Mouse (Mus musculus): ENCODE data around the gene Gstm7.

Gene Gstm7

GRCm38 (mm10) chr3:107932128-107932527 lies 511 bp upstream of the Gstm7 start:
- DNase-seq, result peak; percentile 55 to 58

DNA sequence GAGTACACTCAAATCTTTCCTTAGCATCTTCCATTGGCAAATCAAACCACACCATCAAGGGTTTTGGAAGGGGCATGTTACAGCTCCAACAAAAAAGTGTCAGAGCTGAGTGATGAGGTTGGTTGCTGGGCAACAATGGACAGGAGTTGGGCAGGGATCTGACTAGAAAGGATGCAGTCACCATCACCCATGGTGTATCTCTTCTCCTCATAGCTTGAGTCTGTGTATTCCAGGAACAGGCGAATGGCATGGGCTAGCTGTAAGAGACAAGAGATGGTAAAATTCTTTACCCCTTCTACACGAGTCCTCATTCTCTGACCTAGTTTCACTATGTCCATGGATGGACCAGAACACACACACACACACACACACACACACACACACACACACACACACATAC lies 483 bp downstream of the Gstm7 start:
- no peak for DNase-seq

GRCm38 (mm10) chr3:107929731-107930130 lies 1.9 kb downstream of the Gstm7 start:
- DNase-seq, result no peak

- no peak for DNase-seq
Measured at GRCm38 (mm10) chr3:107929243-107929642, 2.4 kb downstream of the Gstm7 start.

DNA sequence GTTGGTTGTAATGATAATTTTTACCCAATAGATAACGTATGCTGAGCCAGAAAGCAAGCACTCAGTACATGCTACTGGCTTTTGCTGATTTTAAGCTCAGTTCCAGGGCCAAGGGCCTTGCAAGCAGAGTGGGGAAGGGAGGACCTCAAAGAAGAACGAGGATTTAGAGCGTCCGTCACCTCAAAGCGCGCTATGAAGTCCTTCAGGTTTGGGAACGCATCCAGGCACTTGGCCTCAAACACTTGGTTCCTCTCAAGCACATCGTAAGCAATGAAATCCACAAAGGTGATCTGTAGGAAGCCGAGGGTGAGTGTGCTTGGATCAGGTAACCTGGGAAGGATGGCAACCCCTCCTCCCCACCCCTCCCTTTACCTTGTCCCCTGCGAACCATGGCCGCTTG lies 2.9 kb downstream of the Gstm7 start:
- DNase-seq, result no peak

- DNase-seq, result no peak
Measured at GRCm38 (mm10) chr3:107927841-107928240, 3.8 kb downstream of the Gstm7 start.

GRCm38 (mm10) chr3:107925335-107925734 lies 6.3 kb downstream of the Gstm7 start:
- no peak for DNase-seq

- no peak for DNase-seq
Measured at GRCm38 (mm10) chr3:107920348-107920747, 11.3 kb downstream of the Gstm7 start.

DNA sequence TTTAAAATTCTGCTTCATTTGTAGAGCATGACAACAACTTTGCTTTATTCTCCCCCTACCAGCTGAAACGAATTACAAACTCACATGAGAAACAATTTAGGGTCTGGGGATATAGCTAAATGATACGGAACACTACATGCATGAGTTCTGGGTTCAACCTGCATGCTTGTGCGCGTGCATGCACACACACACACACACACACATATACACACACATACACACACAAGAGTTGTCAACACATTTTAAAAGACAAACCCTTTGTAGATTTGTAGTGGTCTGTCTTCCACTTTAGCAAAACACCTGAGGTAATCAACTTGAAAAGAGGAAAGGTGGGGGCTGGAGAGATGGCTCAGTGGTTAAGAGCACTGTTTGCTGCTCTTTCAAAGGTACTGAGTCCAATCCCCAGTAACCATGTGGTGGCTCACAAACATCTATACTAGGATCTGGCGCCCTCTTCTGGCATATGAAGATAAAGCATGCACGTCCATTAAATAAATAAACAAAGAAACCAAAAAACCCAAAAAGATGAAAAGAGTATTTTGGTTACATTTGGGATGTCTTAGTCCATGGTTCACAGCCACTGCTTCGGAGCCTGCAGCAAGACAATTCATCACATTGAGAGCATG lies 13.7 kb downstream of the Gstm7 start:
- peak; percentile 75 to 78 for DNase-seq

DNA sequence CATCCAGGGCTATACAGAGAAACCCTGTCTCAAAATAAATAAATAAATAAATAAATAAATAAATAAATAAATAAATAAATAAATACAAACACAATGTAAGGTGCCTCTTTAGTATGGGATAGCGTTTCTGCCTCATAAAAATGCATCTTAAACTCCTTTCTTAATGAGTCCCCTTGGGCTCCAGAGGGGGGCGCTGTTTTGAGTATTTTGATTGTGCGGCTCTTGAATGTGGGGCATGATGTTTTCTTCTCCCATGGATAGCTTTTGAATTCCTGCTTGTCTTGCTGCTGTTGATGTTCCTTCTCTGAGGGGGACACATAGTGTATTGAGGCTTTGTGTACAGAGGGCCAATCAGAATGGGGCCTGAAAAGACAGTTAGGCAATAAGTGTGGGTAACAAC lies 14.5 kb downstream of the Gstm7 start:
- DNase-seq, result no peak

GRCm38 (mm10) chr3:107916674-107917073 lies 14.9 kb downstream of the Gstm7 start:
- no peak for DNase-seq

- DNase-seq, result no peak
Measured at GRCm38 (mm10) chr3:107905942-107906341, 25.7 kb downstream of the Gstm7 start.

DNA sequence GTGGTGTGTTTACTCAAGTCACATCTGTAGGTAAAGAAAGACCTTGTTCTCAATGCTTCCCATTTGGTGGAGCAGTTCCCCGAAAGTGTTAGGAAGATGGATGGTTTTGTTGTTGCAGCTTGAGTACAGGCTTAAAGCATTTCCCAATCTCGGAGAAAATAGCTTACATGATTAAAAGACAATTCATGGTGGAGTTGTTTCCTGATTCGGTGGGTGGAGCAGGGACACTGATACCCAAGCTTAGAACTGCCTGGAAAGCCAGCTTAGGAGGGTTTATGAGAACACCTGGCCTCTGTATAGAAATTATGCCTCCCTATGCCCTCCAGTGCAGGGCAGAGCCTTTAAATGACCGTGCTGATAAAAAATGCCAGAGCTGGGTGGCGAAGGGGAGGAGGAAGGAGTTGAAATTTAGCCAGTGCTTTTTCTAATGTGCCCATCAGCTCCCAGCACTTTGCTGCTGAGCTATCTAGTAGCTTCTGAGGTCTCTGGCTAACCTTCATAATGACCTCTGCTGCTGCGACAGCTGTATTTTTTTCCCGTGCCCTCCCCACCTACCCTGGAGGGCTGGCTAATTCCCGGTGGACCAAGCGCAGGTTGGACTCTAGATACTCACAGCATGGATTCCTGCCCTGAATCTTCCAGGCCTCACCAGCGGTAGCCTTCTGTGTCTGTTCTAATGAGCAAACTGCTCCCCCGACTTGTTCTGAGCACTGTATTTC lies 30.5 kb downstream of the Gstm7 start:
- peak; percentile 37 to 66 for DNase-seq

DNA sequence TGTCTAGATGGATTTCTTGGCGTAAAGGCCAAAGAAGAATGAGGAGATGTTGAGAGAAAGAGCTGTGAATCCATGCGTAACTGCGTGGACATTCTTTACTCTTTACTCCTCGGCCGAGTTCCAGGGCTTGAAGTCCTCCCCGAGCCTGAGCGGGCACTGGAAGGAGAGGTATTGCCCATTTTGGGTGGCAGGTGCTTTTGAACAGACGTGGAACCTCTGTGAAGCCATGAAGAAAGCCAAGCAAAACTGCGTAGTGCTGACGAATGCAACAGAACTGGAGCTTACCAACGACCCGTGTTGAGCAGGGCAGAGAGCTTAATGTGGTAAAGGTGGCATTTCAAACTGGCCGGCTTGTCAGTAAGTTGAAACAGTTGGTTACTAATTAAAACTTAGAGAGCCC lies 32.9 kb downstream of the Gstm7 start:
- DNase-seq, result peak; percentile 65 to 76

DNA sequence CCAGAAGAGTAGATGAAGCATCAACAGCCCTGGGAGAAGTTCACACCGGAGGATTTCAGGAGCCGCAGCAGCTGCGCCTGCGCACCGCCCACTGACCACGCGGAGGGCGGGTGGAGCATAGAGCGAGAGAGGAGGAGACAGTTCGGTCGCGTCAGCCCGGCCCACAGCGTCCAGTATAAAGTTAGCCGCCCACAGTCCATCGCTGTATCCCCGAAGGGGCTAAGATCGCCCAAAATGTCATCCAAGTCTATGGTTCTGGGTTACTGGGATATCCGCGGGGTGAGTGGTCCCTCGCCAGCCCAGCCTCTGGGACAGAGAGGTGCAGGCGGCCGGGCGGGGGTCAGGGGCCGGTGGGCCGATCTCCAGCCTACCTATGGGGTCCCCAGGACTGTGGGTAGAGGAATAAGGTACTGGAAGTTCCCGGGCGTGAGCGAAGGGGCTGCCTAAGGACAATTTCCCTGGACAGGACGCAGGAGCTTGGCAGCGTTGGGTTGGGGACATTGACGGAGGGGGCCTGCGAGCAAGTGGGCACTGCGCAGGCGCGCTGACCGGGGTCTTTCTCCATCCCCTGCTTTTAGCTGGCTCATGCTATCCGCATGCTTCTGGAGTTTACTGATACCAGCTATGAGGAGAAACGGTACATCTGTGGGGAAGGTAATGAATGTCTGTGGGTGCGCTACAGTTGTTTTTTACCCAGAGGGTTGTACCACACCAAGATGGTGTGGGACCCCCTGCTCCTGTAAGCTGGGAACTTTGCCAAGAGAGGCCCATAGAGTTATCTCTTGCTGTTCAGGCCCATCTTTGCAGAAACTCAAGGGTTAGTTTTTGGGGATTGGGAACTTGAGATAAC lies 35.7 kb downstream of the Gstm7 start, which contains the start of gene Gstm5:
Gene Gstm5, plus strand, starts transcription at position 102 of the 850 bp plus-strand sequence.
- peak; percentile 89 to 92 for DNase-seq

DNA sequence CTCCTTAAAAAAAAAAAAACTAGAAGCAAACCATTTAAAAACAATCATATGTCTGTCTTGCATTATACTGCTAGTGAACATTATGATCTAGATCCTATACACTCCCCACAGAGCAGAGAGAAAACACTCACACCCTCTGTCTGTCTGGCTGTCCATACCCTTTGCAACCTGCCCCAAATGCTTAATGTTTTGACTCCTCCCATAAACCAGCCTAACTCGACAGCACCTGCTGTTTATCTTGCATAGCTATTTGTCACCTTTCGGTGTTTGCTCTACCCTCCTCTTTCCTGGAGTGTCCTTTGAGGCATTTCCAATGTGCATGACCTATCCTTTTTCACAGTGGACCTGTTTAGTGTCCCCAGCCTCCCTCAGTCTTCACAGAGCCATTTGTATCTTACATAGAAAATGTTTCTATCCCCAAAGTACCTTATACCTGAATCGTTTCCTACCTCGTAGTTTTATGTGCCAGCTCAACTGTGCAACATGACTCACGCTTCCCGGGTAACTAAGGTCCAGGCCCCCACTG lies 36.4 kb downstream of the Gstm7 start:
- DNase-seq, result no peak

DNA sequence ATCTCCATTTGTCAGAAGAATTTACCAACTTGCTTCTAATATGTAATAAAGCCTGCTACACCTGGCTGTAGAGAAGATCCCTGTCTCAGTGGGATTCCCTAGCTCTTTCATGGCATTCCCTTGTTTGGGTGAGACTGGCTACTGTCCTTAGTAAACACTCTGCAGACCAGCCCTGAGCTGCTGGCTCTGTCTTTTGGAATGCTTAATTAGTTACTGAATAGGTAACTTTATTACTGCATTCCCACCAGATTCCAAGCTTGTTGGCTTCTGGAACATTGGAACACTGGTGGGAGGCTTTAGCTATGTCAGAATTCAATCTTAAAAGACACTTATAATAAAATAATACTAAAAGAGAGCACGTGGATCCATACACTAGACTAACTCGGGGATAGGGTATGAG lies 42.4 kb downstream of the Gstm7 start:
- DNase-seq, result peak; percentile 30 to 58

GRCm38 (mm10) chr3:107887674-107888495 lies 43.7 kb downstream of the Gstm7 start:
- DNase-seq, result no peak

- DNase-seq, result no peak
Measured at GRCm38 (mm10) chr3:107877747-107878736, 53.6 kb downstream of the Gstm7 start.

DNA sequence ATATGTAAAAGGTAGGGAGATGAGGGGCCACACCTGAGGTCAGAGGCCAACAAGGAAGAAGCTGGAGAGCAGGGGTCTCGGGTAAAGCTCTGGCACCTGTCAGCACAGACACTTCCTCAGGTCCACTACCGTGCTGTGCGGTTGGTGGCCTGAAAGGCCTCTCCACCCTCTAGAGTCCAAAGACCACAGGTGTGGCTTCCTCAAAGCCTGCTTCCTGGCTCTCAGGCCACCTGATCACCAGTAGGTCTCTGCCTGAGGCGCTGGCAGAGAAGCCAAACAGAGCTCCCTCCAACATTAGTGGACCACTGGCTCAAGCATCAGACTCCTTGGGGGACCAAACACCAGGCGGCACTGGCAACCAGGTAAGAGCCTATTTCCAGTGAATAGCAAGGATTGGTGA lies 54.6 kb downstream of the Gstm7 start, which contains the start of gene Eps8l3:
Gene Eps8l3, plus strand, starts transcription at position 225 of the 400 bp plus-strand sequence.
- DNase-seq, result peak in 1 of 2 experiments; percentile 21
